Mouse (Mus musculus) cortical plate, adult 2 months (tissue): ENCODE results near the gene Alad.

Experiments used
- CTCF ChIP-seq: fragments of 200-500 bp; IDR thresholded peaks from 2 replicates; pipeline ENCODE4 v1.5.1; 2011; ENCODE audit warnings: mild to moderate bottlenecking, control low read depth, low read length; ENCODE audit not compliant: insufficient read depth; ENCODE audit errors: extremely low read depth
- POLR2A ChIP-seq: fragments of 200-500 bp; IDR thresholded peaks from 2 replicates; pipeline ENCODE4 v1.6.1; 2011; ENCODE audit warnings: mild to moderate bottlenecking, low read length, control low read depth; ENCODE audit not compliant: insufficient read depth; ENCODE audit errors: extremely low read depth

DNA sequence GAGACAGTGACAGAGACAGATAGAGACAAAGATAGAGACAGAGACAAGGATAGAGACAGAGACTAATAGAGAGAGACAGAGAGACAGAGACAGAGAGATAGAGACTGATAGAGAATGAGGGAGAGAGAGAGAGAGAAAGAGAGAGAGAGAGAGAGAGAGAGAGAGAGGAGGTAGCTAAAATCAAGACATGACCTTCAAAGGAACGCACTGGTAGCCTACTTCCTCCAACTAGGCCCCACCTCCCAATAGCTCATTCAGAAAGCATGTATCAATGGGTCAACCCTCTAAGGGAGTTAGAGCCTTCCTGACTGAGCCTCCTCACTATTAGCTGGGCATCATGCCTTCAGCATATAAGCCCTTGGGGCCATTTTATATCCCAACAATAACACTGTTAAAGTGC lies 48.6 kb upstream of the Alad start:
- TF ChIP-seq POLR2A (no peak), CTCF (no peak)
